Mouse (Mus musculus) limb, embryonic 14.5 days (tissue): Measurements from ENCODE around the gene Hoxb9. TPM values are rescaled to one million over a fixed set of nuclear protein-coding genes. Genes with fewer than 3 reads are reported as not detected.

Experiments
- ATAC-seq: fragments of 200-750 bp; cut with Nextera tagmentation; 2 replicates; pipeline ENCODE4 v1.8.0; 2017; ENCODE audit warnings: low read depth, moderate number of reproducible peaks, moderate TSS enrichment; ENCODE audit not compliant: low FRiP score
- DNase-seq: peaks from one replicate; pipeline ENCODE4 v3.0.0-alpha.2; 2015; ENCODE audit warnings: low spot score
- H3K27ac ChIP-seq: fragments of 300-500 bp; sonication (generic); replicated peaks from 2 replicates; pipeline ENCODE4 v1.5.1; 2014; ENCODE audit warnings: low read depth, mild to moderate bottlenecking, low read length, moderate library complexity, mixed read lengths
- H3K27me3 ChIP-seq: fragments of 300-500 bp; sonication (generic); 2 replicates; pipeline ENCODE4 v1.6.1; 2014; ENCODE audit warnings: low read length, mixed read lengths; ENCODE audit not compliant: control insufficient read depth, insufficient read depth
- H3K36me3 ChIP-seq: fragments of 300-500 bp; sonication (generic); 2 replicates; pipeline ENCODE4 v1.6.1; 2014; ENCODE audit warnings: mild to moderate bottlenecking, low read length, moderate library complexity, mixed read lengths; ENCODE audit not compliant: control insufficient read depth, insufficient read depth
- H3K4me1 ChIP-seq: fragments of 300-500 bp; sonication (generic); 2 replicates; pipeline ENCODE4 v1.6.1; 2014; ENCODE audit warnings: antibody characterized with exemption, low read length, mixed read lengths; ENCODE audit not compliant: control insufficient read depth, insufficient read depth
- H3K4me2 ChIP-seq: fragments of 300-500 bp; sonication (generic); replicated peaks from 2 replicates; pipeline ENCODE4 v1.6.1; 2014; ENCODE audit warnings: low read depth, mild to moderate bottlenecking, low read length, moderate library complexity; ENCODE audit not compliant: severe bottlenecking
- H3K4me3 ChIP-seq: fragments of 300-500 bp; sonication (generic); replicated peaks from 2 replicates; pipeline ENCODE4 v1.5.1; 2014; ENCODE audit warnings: low read length
- H3K9ac ChIP-seq: fragments of 300-500 bp; sonication (generic); 2 replicates; pipeline ENCODE4 v1.6.1; 2014; ENCODE audit warnings: mild to moderate bottlenecking, low read depth, low read length, moderate library complexity; ENCODE audit not compliant: severe bottlenecking
- H3K9me3 ChIP-seq: fragments of 300-500 bp; sonication (generic); 2 replicates; pipeline ENCODE4 v1.6.1; 2016; ENCODE audit warnings: low read length; ENCODE audit not compliant: control insufficient read depth
- POLR2A ChIP-seq: fragments of 200-500 bp; IDR thresholded peaks from 2 replicates; pipeline ENCODE4 v1.8.0; 2012; ENCODE audit warnings: inconsistent platforms, mild to moderate bottlenecking, moderate library complexity, borderline replicate concordance; ENCODE audit not compliant: insufficient read depth, insufficient read length; ENCODE audit errors: extremely low read depth
- WGBS: fragments of 180-500 bp; shearing (Covaris S2); extraction: QIAGEN DNeasy Blood & Tissue Kit; methylation state at CpG from one replicate; pipeline ENCODE4 v1.1.7; 2014; 5-methylcytosine and 5-hydroxymethylcytosine counted together
- polyA plus RNA-seq, 2 experiments: library from polyadenylated mRNA; depleted of rRNA in 1 of 2; stranded (reverse) in 1 of 2; unstranded in 1 of 2; fragments of >200 nt; fragmentation: Nextera tagmentation in 1 of 2; extraction: Ambion mirVana in 1 of 2; gene quantifications; 2 replicates each; pipeline versions ENCODE4 v1.2.1 to v1.2.3; 2012 to 2014

The Hoxb9 gene
- polyA plus RNA-seq, 2 experiments: 1.2 to 4.4 TPM

- no peak overlapping the region for H3K27ac ChIP-seq
- H3K4me2 ChIP-seq: no peak overlapping the region
- DNase-seq (no peak), ATAC-seq (no peak)
- peaks cover 97% of the 10 kb centered on the region for H3K27me3 ChIP-seq
- TF ChIP-seq POLR2A: no peak
- no peak overlapping the region for H3K9ac ChIP-seq
- 29% methylated on average over 7 of the region's 7 CpGs for WGBS
- H3K9me3 ChIP-seq: no peaks in the 10 kb centered on the region
- H3K36me3 ChIP-seq: no peaks in the 10 kb centered on the region
- no peak overlapping the region for H3K4me3 ChIP-seq
- no peaks in the 10 kb centered on the region for H3K4me1 ChIP-seq
Measured at GRCm38 (mm10) chr11:96267021-96267920, 4.0 kb upstream of the Hoxb9 start.

GRCm38 (mm10) chr11:96268031-96268745, 3.1 kb upstream of the Hoxb9 start:
- Histone ChIP-seq H3K36me3 (no peaks in the 10 kb centered on the region), H3K4me2 (no peak overlapping the region), H3K27ac (no peak overlapping the region), H3K27me3 (peaks cover 97% of the 10 kb centered on the region), H3K9ac (no peak overlapping the region), H3K4me1 (no peaks in the 10 kb centered on the region), H3K4me3 (no peak overlapping the region), H3K9me3 (no peaks in the 10 kb centered on the region)
- ATAC-seq (no peak), DNase-seq (no peak)
- WGBS: 22% methylated on average over 1 of the region's 1 CpGs
- no peak for TF ChIP-seq POLR2A

- Histone ChIP-seq H3K36me3 (no peaks in the 10 kb centered on the region), H3K9ac (no peak overlapping the region), H3K9me3 (no peaks in the 10 kb centered on the region), H3K27me3 (peaks cover 97% of the 10 kb centered on the region), H3K4me2 (no peak overlapping the region), H3K4me3 (no peak overlapping the region), H3K27ac (no peak overlapping the region), H3K4me1 (no peaks in the 10 kb centered on the region)
- WGBS: 1% methylated on average over 19 of the region's 19 CpGs
- TF ChIP-seq POLR2A: no peak
- no peak for DNase-seq
- ATAC-seq: no peak
Measured at GRCm38 (mm10) chr11:96269869-96270268, 1.4 kb upstream of the Hoxb9 start.

GRCm38 (mm10) chr11:96271541-96272011, 319 bp downstream of the Hoxb9 start:
- Histone ChIP-seq H3K36me3 (no peaks in the 10 kb centered on the region), H3K4me1 (no peaks in the 10 kb centered on the region), H3K4me3 (peak overlapping the region; percentile 28), H3K9me3 (no peaks in the 10 kb centered on the region), H3K27me3 (peaks cover 98% of the 10 kb centered on the region), H3K4me2 (peak overlapping the region; percentile 31), H3K27ac (no peak overlapping the region), H3K9ac (peak overlapping the region; percentile 25; the same call in 1 of the 2 replicates)
- no peak for TF ChIP-seq POLR2A
- ATAC-seq (0 out of 2 replicates have a peak, but pooled peaks have one; percentile 8), DNase-seq (no peak)
- WGBS: under 1% methylated on average over 50 of the region's 52 CpGs
